Mouse (Mus musculus) thymus, postnatal 36 days (tissue): ENCODE results near the gene Chic2.

ENCODE experiments used
- DNase-seq, 2 experiments: peaks; one replicate each; pipeline ENCODE4 v3.0.0; 2022; ENCODE audit warnings: mixed read lengths in 2 of 2

Chic2 gene

GRCm38 (mm10) chr5:74974061-74974581, 70.5 kb downstream of the Chic2 start:
- DNase-seq = no peak

- DNase-seq = no peak
Observed at GRCm38 (mm10) chr5:74971418-74971817, 73.2 kb downstream of the Chic2 start.

GRCm38 (mm10) chr5:74969341-74969740, 75.2 kb downstream of the Chic2 start:
- DNase-seq = no peak

GRCm38 (mm10) chr5:74967882-74968281, 76.7 kb downstream of the Chic2 start:
- no peak for DNase-seq

- DNase-seq = no peak
Observed at GRCm38 (mm10) chr5:74966891-74967290, 77.7 kb downstream of the Chic2 start.

- no peak for DNase-seq
Observed at GRCm38 (mm10) chr5:74962771-74963170, 81.8 kb downstream of the Chic2 start.

GRCm38 (mm10) chr5:74960840-74961543, 83.6 kb downstream of the Chic2 start:
- peak; percentile 17 to 23 for DNase-seq

GRCm38 (mm10) chr5:74960306-74960705, 84.3 kb downstream of the Chic2 start:
- no peak for DNase-seq

GRCm38 (mm10) chr5:74957293-74958076, 87.1 kb downstream of the Chic2 start:
- DNase-seq = no peak

- DNase-seq = no peak
Observed at GRCm38 (mm10) chr5:74956335-74956734, 88.2 kb downstream of the Chic2 start.

GRCm38 (mm10) chr5:74955565-74955964, 89.0 kb downstream of the Chic2 start:
- DNase-seq = no peak

- DNase-seq = no peak
Observed at GRCm38 (mm10) chr5:74952938-74953337, 91.6 kb downstream of the Chic2 start.

GRCm38 (mm10) chr5:74951375-74951774, 93.2 kb downstream of the Chic2 start:
- DNase-seq = no peak

- no peak for DNase-seq
Observed at GRCm38 (mm10) chr5:74949298-74949697, 95.3 kb downstream of the Chic2 start.

- no peak for DNase-seq
Observed at GRCm38 (mm10) chr5:74948482-74948881, 96.1 kb downstream of the Chic2 start.
